Mouse (Mus musculus) C2C12 (cell line): ENCODE measurements around the gene Lpp. TPM values are rescaled to one million over a fixed set of nuclear protein-coding genes. Genes with fewer than 3 reads are reported as not detected.

Source experiments
- H3K27me3 ChIP-seq: one replicate; pipeline ENCODE4 v1.6.1; 2011; ENCODE audit not compliant: control insufficient read depth, insufficient read depth, insufficient read length
- H3K36me3 ChIP-seq: one replicate; pipeline ENCODE4 v1.6.1; 2011; ENCODE audit not compliant: control insufficient read depth, insufficient read depth
- H3K4me3 ChIP-seq: one replicate; pipeline ENCODE4 v1.5.1; 2011; ENCODE audit warnings: mild to moderate bottlenecking, control low read depth; ENCODE audit not compliant: poor library complexity, insufficient read depth, severe bottlenecking
- H3K79me2 ChIP-seq: one replicate; pipeline ENCODE4 v1.6.1; 2011; ENCODE audit not compliant: control insufficient read depth, insufficient read depth
- H3K79me3 ChIP-seq: one replicate; pipeline ENCODE4 v1.6.1; 2011; ENCODE audit warnings: low read depth, control low read depth
- H3ac ChIP-seq: one replicate; pipeline ENCODE3; 2011; ENCODE audit warnings: low read depth; ENCODE audit not compliant: control insufficient read depth, insufficient read length
- CEBPB ChIP-seq: IDR thresholded peaks from one replicate; pipeline ENCODE4 v1.6.1; 2011; ENCODE audit warnings: low read depth, mild to moderate bottlenecking, control low read depth, moderate library complexity
- CTCF ChIP-seq: IDR thresholded peaks from one replicate; pipeline ENCODE4 v1.5.1; 2011; ENCODE audit not compliant: control insufficient read depth, insufficient read depth, insufficient read length
- FOSL1 ChIP-seq: IDR thresholded peaks from one replicate; pipeline ENCODE4 v1.8.0; 2011; ENCODE audit warnings: mild to moderate bottlenecking, low read length; ENCODE audit not compliant: poor library complexity, insufficient read depth, severe bottlenecking
- MAX ChIP-seq: IDR thresholded peaks from one replicate; pipeline ENCODE4 v1.6.1; 2011; ENCODE audit warnings: mild to moderate bottlenecking, control low read depth
- MYOD1 ChIP-seq: IDR thresholded peaks from one replicate; pipeline ENCODE4 v1.6.1; 2011; ENCODE audit warnings: low read depth; ENCODE audit not compliant: control insufficient read depth, insufficient read length
- MYOG ChIP-seq: IDR thresholded peaks from one replicate; pipeline ENCODE4 v1.6.1; 2011; ENCODE audit not compliant: control insufficient read depth, insufficient read length; ENCODE audit errors: extremely low read depth
- USF1 ChIP-seq: IDR thresholded peaks from one replicate; pipeline ENCODE4 v1.6.1; 2011; ENCODE audit warnings: low read depth, mild to moderate bottlenecking, control low read depth, moderate library complexity
- microRNA-seq: library from miRNA; unstranded; fragments of <30 nt; microRNA quantifications from one replicate; pipeline ENCODE4, GENCODE M21; 2019; ENCODE audit warnings: borderline microRNAs expressed
- polyA plus RNA-seq: library from polyadenylated mRNA; unstranded; fragments of >200 nt; fragmentation: generic; extraction: Trizol; gene quantifications from one replicate; pipeline ENCODE4 v1.2.1, GENCODE M21; 2012; ENCODE audit warnings: missing spikeins

The Lpp gene
- polyA plus RNA-seq, 1 experiment, result 9.6 TPM

DNA sequence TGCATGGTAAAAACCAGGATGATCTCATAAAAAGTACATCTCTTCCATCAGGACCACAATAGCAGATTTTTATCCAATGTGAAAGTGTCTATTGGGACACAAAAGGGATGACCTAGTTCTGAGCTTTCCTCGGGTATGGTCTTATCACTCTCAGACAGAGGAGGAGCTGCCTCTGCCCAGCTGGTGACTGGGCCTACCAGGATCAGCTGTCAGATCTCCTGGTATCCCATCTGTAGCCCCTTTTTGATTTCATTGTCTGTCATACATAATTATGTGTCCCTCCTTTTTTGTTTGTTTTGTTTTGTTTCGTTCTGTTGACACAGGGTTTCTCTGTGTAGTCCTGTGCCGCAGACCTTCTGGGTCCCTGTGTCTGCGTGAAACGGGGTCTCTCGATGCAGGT, 644.1 kb downstream of the Lpp start:
- Histone ChIP-seq H3K4me3 (no peak overlapping the region), H3ac (no peak overlapping the region), H3K79me3 (no peaks in the 10 kb centered on the region), H3K79me2 (no peaks in the 10 kb centered on the region), H3K36me3 (no peaks in the 10 kb centered on the region), H3K27me3 (no peaks in the 10 kb centered on the region)
- no peak for TF ChIP-seq CTCF
- no peak for TF ChIP-seq MYOD1

GRCm38 (mm10) chr16:25038529-25038928, 645.2 kb downstream of the Lpp start:
- TF ChIP-seq MAX (no peak), CTCF (no peak), CEBPB (no peak), FOSL1 (no peak), MYOG (no peak), USF1 (no peak), MYOD1 (no peak)
- no peaks in the 10 kb centered on the region for H3K36me3 ChIP-seq
- H3K27me3 ChIP-seq, result no peaks in the 10 kb centered on the region
- no peaks in the 10 kb centered on the region for H3K79me2 ChIP-seq
- H3K4me3 ChIP-seq, result no peak overlapping the region
- H3ac ChIP-seq, result no peak overlapping the region
- no peaks in the 10 kb centered on the region for H3K79me3 ChIP-seq

DNA sequence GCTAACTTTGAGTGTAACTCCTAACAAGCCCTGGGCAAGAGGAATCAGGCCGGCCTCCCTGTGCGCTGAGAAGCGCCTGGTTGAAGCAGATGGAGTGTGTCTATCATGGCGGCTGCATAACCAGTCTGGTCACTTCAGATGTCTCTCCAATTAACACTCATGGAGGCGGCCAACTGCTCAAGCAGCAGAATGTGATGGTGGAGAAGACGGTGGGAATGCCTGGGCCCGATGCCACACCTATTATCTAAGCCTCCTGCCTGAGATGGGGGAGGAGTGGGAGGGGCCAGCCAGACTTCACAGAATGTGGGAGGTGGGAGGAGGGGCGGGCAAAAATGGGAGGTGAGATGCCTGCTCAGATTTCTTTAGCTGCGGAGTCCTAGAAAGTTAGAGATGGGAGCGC, 646.6 kb downstream of the Lpp start:
- Histone ChIP-seq H3K4me3 (no peak overlapping the region), H3K79me2 (no peaks in the 10 kb centered on the region), H3K27me3 (no peaks in the 10 kb centered on the region), H3K36me3 (no peaks in the 10 kb centered on the region), H3K79me3 (no peaks in the 10 kb centered on the region), H3ac (no peak overlapping the region)
- TF ChIP-seq FOSL1 (no peak), USF1 (no peak), CEBPB (no peak), CTCF (no peak), MAX (no peak), MYOD1 (no peak), MYOG (no peak)

GRCm38 (mm10) chr16:25041165-25041564, 647.9 kb downstream of the Lpp start:
- Histone ChIP-seq H3ac (no peak overlapping the region), H3K27me3 (no peaks in the 10 kb centered on the region), H3K79me2 (no peaks in the 10 kb centered on the region), H3K4me3 (no peak overlapping the region), H3K79me3 (no peaks in the 10 kb centered on the region), H3K36me3 (no peaks in the 10 kb centered on the region)
- TF ChIP-seq FOSL1 (no peak), CEBPB (peak; percentile 11)

GRCm38 (mm10) chr16:25041855-25042529, 648.7 kb downstream of the Lpp start:
- Histone ChIP-seq H3K79me3 (no peaks in the 10 kb centered on the region), H3K4me3 (peak overlapping the region; percentile 14), H3ac (peak overlapping the region; percentile 12), H3K36me3 (no peaks in the 10 kb centered on the region), H3K27me3 (no peaks in the 10 kb centered on the region), H3K79me2 (no peaks in the 10 kb centered on the region)
- TF ChIP-seq MAX (peak; percentile 16), MYOD1 (peak; percentile 4), FOSL1 (peak; percentile 11), USF1 (no peak)

Small RNA genes within 50 kb of the gene (microRNA-seq; reads per million reads assigned to microRNA genes)
- gene Mir28a, result 10,177 reads per million, percentile 96 among the genes with 10 or more reads in this experiment
